Mouse (Mus musculus) gastrocnemius, postnatal 4 days (tissue): Measurements from ENCODE around the gene Hnrnpl. TPM values are rescaled to one million over a fixed set of nuclear protein-coding genes. Genes with fewer than 3 reads are reported as not detected.
A peak's percentile ranks its signal among the peaks of the same experiment; 100 is the strongest.

Source experiments
- DNase-seq, 2 experiments: peaks; one replicate each; pipeline ENCODE4 v3.0.0; 2021 to 2022; ENCODE audit warnings: low spot score in 2 of 2, mixed read lengths in 2 of 2
- total RNA-seq, 2 experiments: library from RNA; stranded (reverse); gene quantifications; 2 replicates each; pipeline ENCODE4 v1.2.3; 2021

The Hnrnpl gene
- total RNA-seq, 2 experiments from 2014 or later, result 369 to 382 TPM

GRCm38 (mm10) chr7:28788307-28789195 lies 19.8 kb upstream of the Hnrnpl start, which contains the start of gene Rinl:
Rinl (plus strand) TSS chr7:28788969.
- DNase-seq, result no peak

DNA sequence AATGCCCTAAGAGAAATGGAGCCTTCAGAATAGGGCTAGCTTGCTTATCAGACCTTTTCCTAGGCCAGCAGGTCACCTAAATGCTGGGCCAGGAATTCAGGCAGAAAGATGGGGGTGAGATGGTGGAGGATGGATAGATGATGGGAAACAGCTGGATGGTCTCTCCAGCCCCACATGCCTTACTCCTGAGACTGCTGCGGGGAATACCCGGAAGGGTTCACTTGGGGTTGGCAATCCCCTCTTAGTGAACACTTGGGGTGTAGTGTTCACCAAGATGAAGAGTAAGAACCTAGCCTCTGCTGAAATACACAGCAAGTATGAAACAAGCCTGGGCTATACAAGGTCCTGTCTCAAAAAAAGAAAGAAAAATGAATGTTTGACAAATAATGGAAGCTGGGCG lies 19.1 kb upstream of the Hnrnpl start:
- DNase-seq, result no peak

- no peak for DNase-seq
These were observed 18.1 kb upstream of the Hnrnpl start for GRCm38 (mm10) chr7:28790066-28790806.

DNA sequence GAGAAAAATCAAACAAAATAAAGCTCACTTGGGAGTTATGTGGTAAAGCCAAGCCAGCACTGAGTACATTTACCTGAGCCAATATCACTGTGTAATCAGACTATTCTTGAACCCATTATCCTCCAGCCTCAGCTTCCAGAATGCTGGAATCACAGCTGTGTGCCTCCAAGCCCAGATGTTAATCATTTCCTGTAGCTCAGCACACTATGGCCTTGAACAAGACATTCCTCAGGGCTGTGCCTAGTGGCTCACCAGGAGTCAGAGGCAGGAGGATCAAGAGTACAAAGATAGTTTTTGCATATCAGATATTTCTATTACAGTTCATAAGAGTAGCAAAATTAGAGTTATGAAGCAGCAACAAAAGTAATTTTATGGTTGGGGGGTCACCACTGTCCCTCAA lies 16.6 kb upstream of the Hnrnpl start:
- DNase-seq, result no peak

GRCm38 (mm10) chr7:28792391-28793185 lies 15.8 kb upstream of the Hnrnpl start:
- no peak for DNase-seq

GRCm38 (mm10) chr7:28793834-28794233 lies 14.5 kb upstream of the Hnrnpl start:
- DNase-seq, result no peak

- no peak for DNase-seq
These were observed 13.8 kb upstream of the Hnrnpl start for GRCm38 (mm10) chr7:28794496-28794895.

- DNase-seq, result no peak
These were observed 12.5 kb upstream of the Hnrnpl start for GRCm38 (mm10) chr7:28795832-28796231.

DNA sequence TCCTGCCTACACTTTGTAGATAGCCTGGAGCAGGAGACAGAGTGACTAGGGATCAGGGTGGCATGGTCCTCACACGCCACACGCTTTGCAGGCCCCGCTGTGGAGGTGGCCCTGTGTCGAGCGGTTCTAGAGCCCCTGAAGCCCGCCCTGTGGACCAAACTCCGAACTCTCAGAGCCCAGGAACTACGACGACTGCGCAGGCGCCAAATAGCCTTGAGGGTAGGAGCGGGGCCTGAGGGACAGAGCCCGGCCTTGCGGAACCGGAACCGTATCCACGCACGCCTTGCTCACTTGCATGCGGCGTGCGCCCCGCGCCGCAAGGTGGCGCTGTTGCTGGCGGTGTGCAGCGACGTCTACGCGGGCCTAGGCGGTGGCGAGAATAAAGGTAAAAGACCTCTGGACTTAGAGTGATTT lies 11.8 kb upstream of the Hnrnpl start:
- peak; percentile 74 to 85 for DNase-seq

DNA sequence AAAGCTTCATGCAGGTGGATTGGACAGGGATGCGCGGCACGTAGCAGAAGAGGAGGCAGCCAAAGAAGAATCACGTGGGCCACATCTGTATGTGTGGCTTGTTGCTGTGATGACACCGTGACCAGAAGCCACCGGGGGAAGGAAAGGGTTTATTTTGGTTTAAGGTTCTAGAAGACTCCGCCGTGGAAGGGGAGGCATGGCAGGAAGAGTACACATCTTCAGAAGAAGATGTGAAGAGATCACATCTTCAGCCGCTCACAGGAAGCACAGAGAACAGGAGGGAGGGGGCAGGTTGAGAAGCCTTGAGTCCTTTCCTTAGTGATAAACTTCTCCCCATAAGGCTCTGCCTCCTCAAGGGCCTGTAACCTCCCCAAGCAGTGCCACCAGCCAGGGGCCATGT lies 8.3 kb upstream of the Hnrnpl start:
- DNase-seq, result no peak

- DNase-seq, result no peak
These were observed 6.9 kb upstream of the Hnrnpl start for GRCm38 (mm10) chr7:28801451-28801850.

DNA sequence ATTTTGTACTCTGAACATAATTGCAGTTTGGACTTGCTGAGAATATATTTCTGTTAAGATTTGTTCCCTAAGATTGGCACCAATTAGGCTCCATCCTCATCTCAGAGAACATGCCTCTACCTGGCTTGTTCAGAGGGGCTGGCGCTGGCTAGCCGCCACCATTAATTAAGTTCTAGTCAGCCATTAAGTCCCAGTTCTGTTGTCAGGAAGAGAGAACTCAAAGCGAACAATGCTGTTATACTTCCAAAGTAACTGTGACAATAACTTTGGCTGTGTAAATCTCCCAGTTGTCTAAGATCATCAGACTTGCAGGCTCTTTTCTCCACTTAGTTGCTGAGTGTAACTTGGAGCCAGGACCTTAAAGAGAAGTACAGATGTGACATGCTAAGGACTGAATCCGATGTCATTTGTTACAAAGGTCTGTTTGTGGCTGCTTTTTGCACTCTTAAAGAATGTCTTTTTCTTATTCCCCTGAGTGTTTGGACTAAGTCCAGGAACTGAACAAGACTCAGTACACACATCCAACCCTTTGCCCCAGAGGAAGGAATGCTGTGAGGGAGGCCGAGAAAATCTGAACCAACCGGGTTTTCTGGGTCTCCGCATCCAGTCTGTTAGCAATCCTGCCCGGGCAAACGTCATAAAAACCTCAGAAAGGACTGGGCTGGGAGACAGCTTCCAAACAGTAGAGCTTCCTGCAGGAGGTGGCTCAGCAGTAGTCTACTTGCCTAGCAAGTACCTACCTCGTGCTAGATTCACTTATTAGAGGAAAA lies 6.3 kb upstream of the Hnrnpl start:
- peak in 1 of 2 experiments; percentile 60 for DNase-seq

GRCm38 (mm10) chr7:28802846-28803588 lies 5.3 kb upstream of the Hnrnpl start:
- no peak for DNase-seq

DNA sequence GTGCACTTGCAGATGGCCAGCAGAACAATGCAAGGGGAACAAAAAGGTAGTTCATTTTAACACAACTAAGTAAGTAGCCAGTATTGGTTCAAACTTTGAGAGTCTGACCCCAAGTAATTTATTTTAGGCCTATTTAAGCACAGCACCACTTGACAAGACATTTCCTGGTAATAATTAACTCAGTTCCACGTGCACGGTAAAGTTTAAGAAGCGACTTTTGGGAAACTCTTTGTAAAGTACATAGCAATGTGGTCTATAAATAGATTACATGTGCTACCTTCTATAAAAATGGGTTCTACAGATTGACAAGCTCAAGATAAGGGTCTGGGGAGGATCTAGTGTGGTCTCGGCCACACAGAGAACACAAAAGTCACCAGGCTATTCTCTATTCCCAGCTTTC lies 4.6 kb upstream of the Hnrnpl start:
- DNase-seq, result no peak

GRCm38 (mm10) chr7:28806869-28807268 lies 1.5 kb upstream of the Hnrnpl start:
- no peak for DNase-seq

GRCm38 (mm10) chr7:28807641-28808220 lies 610 bp upstream of the Hnrnpl start:
- no peak for DNase-seq

DNA sequence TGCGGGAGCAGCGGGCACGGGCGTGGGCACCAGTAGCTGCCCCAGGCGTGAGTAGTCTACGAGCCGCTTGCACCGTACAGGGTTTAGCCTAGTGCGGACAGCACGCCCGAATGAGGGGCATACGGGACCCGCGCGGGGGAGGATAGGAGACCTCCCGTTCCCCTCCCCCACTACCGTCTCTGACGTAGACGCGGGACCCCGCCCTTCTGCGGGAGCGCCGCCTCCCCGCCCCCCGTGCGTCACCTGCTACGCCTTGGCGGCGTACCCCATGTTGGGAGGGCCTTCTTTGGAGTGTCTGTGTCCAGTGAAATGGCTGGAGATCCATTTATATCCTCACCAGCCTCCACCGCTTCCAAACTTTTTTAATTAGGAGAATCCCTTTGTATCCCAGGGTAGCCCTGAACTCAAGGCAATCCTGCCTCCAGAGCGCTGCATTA lies 634 bp downstream of the Hnrnpl start:
- DNase-seq, result peak; percentile 96 to 98

DNA sequence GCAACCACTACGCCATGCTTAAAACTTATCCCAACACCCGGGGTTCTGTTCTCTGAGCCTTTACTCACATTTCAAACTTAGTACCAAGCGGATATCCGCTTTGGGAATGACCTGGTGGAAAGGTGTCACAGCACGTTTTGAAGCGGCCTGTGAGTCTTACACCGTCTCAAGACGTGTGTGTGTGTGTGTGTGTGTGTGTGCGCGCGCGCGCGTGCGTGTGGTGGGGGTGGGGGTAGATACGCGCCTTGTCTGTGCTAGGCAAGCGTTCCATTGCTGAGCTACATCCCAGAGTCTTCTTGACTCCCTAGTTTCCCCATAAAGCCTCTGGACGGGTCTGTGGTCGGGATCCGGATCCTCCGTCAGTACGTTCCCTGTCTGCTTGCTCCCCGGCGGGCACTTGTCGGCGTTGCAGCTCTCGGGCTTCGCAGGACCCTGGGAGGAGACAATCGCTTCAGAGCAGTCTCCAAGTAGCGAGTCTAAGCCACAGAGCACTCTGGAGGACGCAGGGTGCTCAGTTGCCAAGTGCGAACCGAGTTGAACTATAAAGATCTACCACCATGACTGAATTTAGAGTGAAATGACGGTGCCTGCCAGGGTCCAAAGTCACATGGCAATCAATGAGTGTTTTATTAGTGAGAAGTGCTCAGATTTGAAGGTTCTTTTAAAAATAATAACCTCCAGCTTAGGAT lies 1.2 kb downstream of the Hnrnpl start:
- peak in 1 of 2 experiments; percentile 60 for DNase-seq
